45 mouse cellular contexts compared by ENCODE assay signal in the genomic region with DNA sequence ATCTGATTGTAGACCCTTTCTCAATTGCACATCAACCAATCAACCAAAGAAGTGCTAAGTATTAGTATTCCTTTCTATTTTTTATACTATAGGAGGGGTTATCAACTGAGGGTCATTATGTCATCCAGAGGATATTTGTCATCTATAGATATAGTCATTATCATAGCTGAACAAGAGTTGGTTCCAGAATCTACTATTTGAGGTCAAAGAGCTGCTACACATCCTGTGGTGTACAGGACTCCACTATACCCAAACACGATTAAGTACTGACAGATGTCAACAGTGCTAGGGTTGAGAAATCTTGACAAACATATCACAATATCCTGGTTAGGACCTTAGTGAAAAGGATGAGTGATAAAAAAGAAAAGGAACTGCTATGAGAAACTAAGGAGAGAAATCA. TPM values are rescaled to one million over a fixed set of nuclear protein-coding genes. Genes with fewer than 3 reads are reported as not detected.
"Had no signal": no experiment of that assay in that cellular context is flagged by ENCODE, and none has a peak within 500 bp of the region (broad histone marks: within the 10 kb centered on the region; RNA-seq: fewer than 3 reads in every experiment).

No protein-coding gene starts in this region.

- DNase-seq: left cerebral cortex, postnatal 4 days; liver; liver, embryonic 13.5 days; liver, postnatal 0 days; lung, adult 18-20 months; lung, adult 2 months; lung, embryonic 14.5 days; lung, postnatal 10 days; lung, postnatal 14 days; lung, postnatal 36 days; lung, postnatal 4 days; midbrain, embryonic 14.5 days had no signal

- ATAC-seq: liver, embryonic 12.5 days; liver, postnatal 0 days; lung, postnatal 0 days; midbrain, embryonic 13.5 days; midbrain, embryonic 15.5 days; midbrain, embryonic 16.5 days had no signal

RNA-seq across cellular contexts. Expression of gene Fpr3, which starts 29.7 kb away (rescaled TPM):
- total RNA-seq: left cerebral cortex, postnatal 10 days; left cerebral cortex, postnatal 14 days; left cerebral cortex, postnatal 25 days; left cerebral cortex, postnatal 36 days; left cerebral cortex, postnatal 4 days; liver, adult 2 months; megakaryocyte progenitor cell, adult 5-6 weeks; megakaryocyte, adult 5-6 weeks; megakaryocyte-erythroid progenitor cell, adult 5-6 weeks; midbrain, postnatal 0 days; monocyte, adult 5-6 weeks had no signal
- polyA plus RNA-seq: limb, embryonic 10.5 days; limb, embryonic 11.5 days; limb, embryonic 12.5 days; limb, embryonic 13.5 days; limb, embryonic 14.5 days; limb, embryonic 15.5 days; liver, adult 2 months; liver, embryonic 11.5 days; liver, embryonic 12.5 days; liver, embryonic 13.5 days; liver, embryonic 14.5 days; liver, embryonic 15.5 days; liver, embryonic 16.5 days; liver, postnatal 0 days; lung, adult 2 months; lung, embryonic 14.5 days; lung, embryonic 15.5 days; lung, embryonic 16.5 days; lung, postnatal 0 days; macrophage; midbrain, embryonic 10.5 days; midbrain, embryonic 11.5 days; midbrain, embryonic 12.5 days; midbrain, embryonic 13.5 days; midbrain, embryonic 14.5 days; midbrain, embryonic 15.5 days; midbrain, embryonic 16.5 days; midbrain, postnatal 0 days; myocyte; neural tube, embryonic 11.5 days had no signal

RNA-seq across cellular contexts. Expression of gene Fpr2, which starts 29.8 kb away (rescaled TPM):
- total RNA-seq: left cerebral cortex, postnatal 10 days; left cerebral cortex, postnatal 14 days; left cerebral cortex, postnatal 25 days; left cerebral cortex, postnatal 36 days; midbrain, postnatal 0 days had no signal
- polyA plus RNA-seq: limb, embryonic 11.5 days; limb, embryonic 12.5 days; limb, embryonic 13.5 days; liver, embryonic 11.5 days; midbrain, embryonic 10.5 days; midbrain, embryonic 11.5 days; midbrain, embryonic 12.5 days; midbrain, embryonic 13.5 days; midbrain, embryonic 14.5 days; midbrain, embryonic 15.5 days; myocyte; neural tube, embryonic 11.5 days had no signal

RNA-seq across cellular contexts. Expression of gene Fpr1, which starts 33.6 kb away (rescaled TPM):
- total RNA-seq: left cerebral cortex, postnatal 10 days; left cerebral cortex, postnatal 14 days; left cerebral cortex, postnatal 25 days; left cerebral cortex, postnatal 36 days; megakaryocyte-erythroid progenitor cell, adult 5-6 weeks; midbrain, postnatal 0 days had no signal
- polyA plus RNA-seq: limb, embryonic 10.5 days; limb, embryonic 11.5 days; limb, embryonic 12.5 days; limb, embryonic 13.5 days; midbrain, embryonic 10.5 days; midbrain, embryonic 11.5 days; midbrain, embryonic 12.5 days; midbrain, embryonic 14.5 days; myocyte; neural tube, embryonic 11.5 days had no signal
